Mouse (Mus musculus) cerebellum, postnatal 25 days (tissue): Measurements from ENCODE around the gene Cep295nl.

ENCODE experiments used
- DNase-seq, 2 experiments: peaks; one replicate each; pipeline ENCODE4 v3.0.0; 2021; ENCODE audit warnings: mixed read lengths in 2 of 2

The Cep295nl gene

GRCm38 (mm10) chr11:118342400-118342981 lies at the start of gene Cep295nl:
Gene Cep295nl (minus strand): TSS chr11:118342500.
- DNase-seq: no peak

GRCm38 (mm10) chr11:118387816-118388215 lies 45.5 kb upstream of the Cep295nl start:
- peak; percentile 0 to 3 for DNase-seq

- peak; percentile 88 to 94 for DNase-seq
Measured at GRCm38 (mm10) chr11:118379251-118380009, 37.1 kb upstream of the Cep295nl start.

DNA sequence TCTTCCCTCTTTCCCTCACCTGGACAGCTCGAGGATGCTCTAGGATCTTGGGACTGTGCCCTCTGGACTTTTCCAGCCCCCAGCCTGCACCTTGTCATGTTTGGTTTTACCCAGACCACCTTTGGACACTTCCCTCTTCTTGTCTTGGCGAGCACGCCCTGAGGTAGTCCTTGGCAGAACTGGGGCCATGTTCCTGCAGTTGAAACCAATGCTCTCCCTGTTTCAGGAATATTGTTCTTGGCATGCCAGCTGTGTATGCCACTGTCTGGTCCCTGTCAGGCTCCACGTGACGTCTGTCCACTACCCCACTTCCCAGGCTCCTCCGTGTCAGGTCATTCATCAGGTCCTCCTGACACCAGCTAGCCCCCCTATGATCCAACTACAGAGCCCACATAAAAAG lies 36.4 kb upstream of the Cep295nl start:
- peak in 1 of 2 experiments; percentile 3 for DNase-seq

DNA sequence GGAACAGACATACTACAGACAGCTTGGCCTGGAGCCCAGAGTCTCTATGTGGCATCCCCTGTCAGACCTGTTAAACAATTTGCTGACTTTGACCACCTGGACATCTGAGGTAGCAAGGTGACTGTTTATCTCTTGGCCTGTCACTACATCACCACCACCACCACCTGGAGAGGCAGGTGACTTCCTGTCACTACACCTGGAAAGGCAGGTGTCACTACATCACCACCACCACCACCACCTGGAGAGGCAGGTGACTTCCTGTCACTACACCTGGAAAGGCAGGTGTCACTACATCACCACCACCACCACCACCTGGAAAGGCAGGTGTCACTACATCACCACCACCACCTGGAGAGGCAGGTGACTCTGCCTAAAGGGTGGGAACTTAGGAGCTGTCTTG lies 34.0 kb upstream of the Cep295nl start:
- DNase-seq: peak in 1 of 2 experiments; percentile 14

- DNase-seq: peak in 1 of 2 experiments; percentile 4
Measured at GRCm38 (mm10) chr11:118375881-118376280, 33.6 kb upstream of the Cep295nl start.

GRCm38 (mm10) chr11:118375461-118375860 lies 33.2 kb upstream of the Cep295nl start:
- DNase-seq: no peak

- DNase-seq: no peak
Measured at GRCm38 (mm10) chr11:118375006-118375405, 32.7 kb upstream of the Cep295nl start.

- DNase-seq: no peak
Measured at GRCm38 (mm10) chr11:118374506-118374905, 32.2 kb upstream of the Cep295nl start.

- DNase-seq: no peak
Measured at GRCm38 (mm10) chr11:118372641-118373040, 30.3 kb upstream of the Cep295nl start.

DNA sequence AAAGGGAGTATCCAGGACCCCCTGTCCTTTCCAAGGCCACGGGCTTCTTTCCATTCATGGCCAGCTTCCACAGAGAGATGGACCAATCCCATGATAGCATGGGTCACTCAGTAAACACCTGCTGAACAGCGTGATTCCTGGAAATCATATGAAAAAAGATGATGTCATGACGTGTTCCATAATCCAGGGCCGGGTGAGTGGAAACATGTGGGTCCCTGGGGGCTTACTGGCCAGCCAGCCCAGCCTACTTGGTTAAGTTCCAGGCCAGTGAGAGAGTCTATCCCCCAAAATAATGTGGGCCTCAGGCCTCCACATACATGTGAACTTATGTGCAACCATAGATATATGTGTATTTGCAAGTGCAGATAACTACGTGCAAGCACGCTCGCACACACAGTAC lies 29.6 kb upstream of the Cep295nl start:
- no peak for DNase-seq

DNA sequence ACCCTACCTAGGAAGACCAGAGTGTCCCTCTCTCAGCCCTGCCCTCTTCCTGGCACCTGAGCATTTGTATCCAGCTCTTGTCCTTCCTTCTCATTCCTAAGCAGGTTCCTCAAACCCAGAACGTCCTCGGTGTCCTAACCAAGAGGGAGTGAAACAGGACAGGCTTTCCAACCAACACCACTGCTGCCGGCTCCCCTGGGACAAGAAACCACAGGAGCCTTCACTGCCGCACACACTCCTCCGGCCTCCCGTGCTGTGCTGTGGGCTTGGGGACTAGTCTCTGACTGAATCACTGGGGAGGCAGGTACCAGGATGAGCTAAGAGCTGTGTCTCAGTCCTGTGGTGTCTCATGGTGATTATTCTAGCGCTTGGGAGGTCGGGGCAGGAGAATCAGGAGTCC lies 27.4 kb upstream of the Cep295nl start:
- DNase-seq: no peak

GRCm38 (mm10) chr11:118369251-118369650 lies 27.0 kb upstream of the Cep295nl start:
- no peak for DNase-seq

DNA sequence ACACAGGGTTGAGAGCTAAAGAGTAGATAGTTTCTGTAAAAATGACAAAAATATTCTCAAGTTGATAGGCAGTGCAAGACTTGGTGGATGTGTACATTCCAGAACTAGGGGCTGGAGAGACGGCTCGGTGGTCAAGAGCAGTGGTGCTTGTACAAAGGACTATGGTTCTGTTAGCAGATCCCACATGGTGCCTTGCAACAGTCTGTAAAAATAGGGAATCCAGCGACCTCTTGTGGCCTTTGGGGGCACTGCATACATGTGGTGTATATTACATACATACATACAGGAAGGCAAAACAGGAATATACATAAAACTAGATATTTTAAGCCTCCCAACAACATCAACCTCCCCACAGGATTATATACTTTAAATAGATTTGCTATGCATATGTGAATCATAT lies 26.0 kb upstream of the Cep295nl start:
- DNase-seq: no peak

- DNase-seq: no peak
Measured at GRCm38 (mm10) chr11:118366559-118366958, 24.3 kb upstream of the Cep295nl start.

GRCm38 (mm10) chr11:118366108-118366507 lies 23.8 kb upstream of the Cep295nl start:
- DNase-seq: no peak

DNA sequence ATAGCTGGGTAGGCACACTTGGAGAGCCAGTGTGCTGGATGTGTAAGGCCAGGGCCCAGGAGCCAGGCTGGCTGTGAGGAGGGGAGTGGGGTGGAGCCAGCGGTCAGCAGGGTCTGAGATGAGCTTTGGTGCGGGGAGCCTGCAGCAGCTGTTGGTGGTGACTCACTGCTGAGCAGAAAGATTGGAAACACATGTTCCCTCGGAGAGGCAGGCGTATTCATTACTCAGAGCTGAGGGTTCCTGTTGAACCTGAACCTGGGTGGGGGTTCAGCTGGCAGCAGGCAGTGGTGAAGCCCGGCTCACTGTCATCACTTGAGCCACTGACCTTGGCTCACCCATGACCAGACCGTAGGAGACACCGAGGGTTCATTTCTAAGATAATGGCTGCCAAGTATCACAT lies 22.9 kb upstream of the Cep295nl start:
- DNase-seq: no peak

GRCm38 (mm10) chr11:118364021-118364420 lies 21.7 kb upstream of the Cep295nl start:
- DNase-seq: no peak

DNA sequence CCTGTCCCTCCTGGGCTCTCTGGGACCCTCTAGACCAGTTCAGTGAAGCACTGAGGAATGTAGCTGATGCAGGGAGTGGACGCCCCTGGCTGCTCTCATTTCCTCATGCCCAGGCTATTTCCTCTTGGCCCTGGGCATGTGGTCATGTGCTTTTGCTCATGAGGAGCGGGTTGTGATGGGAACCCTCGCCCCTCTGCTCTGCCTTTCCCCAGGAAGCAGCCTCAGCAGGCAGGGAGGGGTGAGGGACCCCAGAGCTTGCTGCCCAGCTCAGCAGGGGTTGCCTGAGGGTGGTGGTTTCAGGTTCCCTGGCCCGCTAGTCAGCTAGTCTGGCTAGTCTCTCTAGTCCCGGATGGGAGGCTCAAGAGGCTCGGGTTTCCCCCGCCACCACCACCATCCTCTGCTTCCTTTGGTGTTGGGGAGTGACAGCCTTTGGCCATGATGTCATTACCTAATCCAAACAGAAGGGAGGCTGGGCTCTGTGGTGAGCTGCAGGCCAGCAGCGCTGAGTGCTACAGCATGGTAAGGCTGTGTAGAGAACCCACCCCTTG lies 20.7 kb upstream of the Cep295nl start:
- DNase-seq: peak in 1 of 2 experiments; percentile 33

GRCm38 (mm10) chr11:118362501-118362900 lies 20.2 kb upstream of the Cep295nl start:
- no peak for DNase-seq

GRCm38 (mm10) chr11:118360907-118361341 lies 18.6 kb upstream of the Cep295nl start:
- peak in 1 of 2 experiments; percentile 60 for DNase-seq

- no peak for DNase-seq
Measured at GRCm38 (mm10) chr11:118360491-118360890, 18.2 kb upstream of the Cep295nl start.

- no peak for DNase-seq
Measured at GRCm38 (mm10) chr11:118355640-118356039, 13.3 kb upstream of the Cep295nl start, which contains the start of gene Timp2. Gene Timp2 (minus strand): TSS chr11:118355740.

DNA sequence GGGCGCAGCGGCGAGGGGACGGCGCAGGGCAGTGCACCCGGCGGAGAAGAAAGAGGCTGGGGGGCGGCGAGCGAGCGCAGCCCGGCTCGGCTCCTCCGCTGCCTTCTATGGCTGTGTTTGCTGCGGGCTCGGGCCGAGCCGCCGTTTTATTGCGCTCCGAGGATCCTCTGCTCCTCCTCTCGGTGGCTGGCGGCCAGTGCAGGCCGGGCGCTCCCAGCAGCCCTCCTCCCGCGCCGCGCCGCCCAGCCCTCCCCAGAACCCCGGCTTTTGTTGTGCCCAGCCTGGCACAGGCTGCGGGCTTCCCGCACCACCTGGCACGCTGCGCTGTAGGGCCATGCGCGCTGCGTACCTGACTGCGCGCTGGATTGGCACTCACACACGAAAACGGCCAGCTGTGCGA lies 12.9 kb upstream of the Cep295nl start:
- DNase-seq: peak; percentile 86 to 93
